Mouse (Mus musculus): Measurements from ENCODE around the gene S100a3. TPM values are rescaled to one million over a fixed set of nuclear protein-coding genes. Genes with fewer than 3 reads are reported as not detected.

S100a3 gene
- total RNA-seq (2015; ENCODE audit: low replicate concordance) (2.5 TPM in 1 of 2 replicates, not detected in the other), total RNA-seq (2017; ENCODE audit: low replicate concordance) (not detected in 2 replicates)

DNA sequence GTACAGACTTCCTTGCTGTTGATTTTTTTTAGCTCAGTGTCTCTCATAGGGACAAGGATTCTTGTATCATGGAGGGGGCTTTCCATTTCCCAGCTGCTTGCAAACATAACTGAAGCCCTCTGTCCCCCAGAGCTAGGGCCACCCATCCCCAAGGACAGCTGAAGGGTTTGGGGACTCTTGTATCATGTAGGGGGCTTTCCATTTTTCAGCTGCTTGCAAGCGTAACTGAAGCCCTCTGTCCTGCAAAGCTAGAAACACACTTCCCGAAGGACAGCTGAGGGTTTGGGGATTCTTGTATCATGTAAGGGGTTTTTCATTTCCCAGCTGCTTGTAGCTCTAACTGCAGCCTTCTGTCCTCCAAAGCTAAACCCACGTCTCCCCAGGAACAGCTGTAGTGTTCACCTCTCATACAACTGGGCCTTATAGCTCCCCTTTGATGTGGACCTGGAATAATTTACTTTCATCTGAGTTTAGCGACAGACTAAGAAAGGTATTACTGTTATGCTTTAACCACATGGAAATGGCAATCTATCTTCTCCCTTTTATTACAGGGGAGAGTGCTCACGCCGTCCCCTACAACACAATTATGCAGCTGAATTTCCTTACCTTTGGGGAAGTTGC, at the start of gene S100a3:
S100a3 (plus strand) TSS at position 571 of the 621 bp plus-strand sequence.
- 0 out of 2 replicates have a peak, but pooled peaks have one; percentile 44 for ATAC-seq (replicated peaks; ENCODE audit: low FRiP score, poor library complexity, severe bottlenecking)

DNA sequence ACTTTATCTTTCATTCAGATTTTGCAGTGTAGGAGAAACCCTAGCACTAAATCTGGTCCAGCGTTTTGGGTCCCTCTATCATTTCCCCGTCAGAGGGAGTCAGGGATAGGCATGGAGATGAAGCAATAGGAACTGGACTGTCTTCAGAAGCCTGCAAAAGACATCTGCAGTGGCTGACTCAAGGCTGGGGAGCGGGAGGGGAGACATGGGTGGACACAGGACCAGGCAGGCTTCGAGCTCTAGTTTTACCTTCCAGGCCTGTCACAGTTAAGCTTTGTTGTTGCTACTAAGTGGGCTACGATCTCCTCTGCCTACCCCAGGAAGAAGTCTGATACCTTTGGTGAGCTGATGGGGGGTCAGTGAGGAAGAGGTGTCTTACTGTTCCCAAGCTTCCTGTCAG, 48.1 kb upstream of the S100a3 start:
- no peak for ATAC-seq (replicated peaks; ENCODE audit: low FRiP score, poor library complexity, severe bottlenecking)

DNA sequence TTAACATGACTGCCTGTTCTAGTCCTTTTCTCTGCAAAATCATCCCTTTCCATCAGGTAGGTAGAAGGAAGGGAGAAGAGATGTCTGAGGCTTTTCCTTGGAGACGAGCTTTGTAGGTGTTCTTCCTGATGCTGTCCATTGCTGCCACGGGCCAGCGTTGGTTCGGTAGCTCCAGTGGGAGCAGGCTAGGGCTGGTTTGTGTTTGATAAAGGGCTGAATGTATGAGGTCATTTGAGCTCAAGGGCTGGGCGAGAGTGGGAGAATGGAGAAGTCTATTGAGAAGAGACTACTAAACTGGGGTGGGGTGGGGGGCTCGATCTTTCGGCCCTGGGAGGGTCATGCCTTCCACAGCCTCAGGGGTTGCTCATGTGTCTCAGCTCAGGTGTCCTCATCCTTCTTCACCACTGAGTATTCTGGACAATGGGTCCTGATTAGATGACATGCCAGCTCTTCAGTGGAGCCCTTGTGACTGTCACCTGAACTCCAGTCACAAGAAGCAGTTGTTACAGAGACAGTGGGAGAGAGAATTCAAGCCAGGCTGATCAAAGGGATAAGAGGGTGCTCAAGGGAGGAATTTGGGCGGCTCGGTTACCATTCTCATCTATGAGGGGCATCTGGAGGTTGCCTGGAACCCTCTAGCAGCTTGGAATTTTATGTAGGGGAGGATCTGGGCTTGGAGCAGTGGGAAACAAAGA, 47.3 kb upstream of the S100a3 start:
- no peak for ATAC-seq (replicated peaks; ENCODE audit: low FRiP score, poor library complexity, severe bottlenecking)

DNA sequence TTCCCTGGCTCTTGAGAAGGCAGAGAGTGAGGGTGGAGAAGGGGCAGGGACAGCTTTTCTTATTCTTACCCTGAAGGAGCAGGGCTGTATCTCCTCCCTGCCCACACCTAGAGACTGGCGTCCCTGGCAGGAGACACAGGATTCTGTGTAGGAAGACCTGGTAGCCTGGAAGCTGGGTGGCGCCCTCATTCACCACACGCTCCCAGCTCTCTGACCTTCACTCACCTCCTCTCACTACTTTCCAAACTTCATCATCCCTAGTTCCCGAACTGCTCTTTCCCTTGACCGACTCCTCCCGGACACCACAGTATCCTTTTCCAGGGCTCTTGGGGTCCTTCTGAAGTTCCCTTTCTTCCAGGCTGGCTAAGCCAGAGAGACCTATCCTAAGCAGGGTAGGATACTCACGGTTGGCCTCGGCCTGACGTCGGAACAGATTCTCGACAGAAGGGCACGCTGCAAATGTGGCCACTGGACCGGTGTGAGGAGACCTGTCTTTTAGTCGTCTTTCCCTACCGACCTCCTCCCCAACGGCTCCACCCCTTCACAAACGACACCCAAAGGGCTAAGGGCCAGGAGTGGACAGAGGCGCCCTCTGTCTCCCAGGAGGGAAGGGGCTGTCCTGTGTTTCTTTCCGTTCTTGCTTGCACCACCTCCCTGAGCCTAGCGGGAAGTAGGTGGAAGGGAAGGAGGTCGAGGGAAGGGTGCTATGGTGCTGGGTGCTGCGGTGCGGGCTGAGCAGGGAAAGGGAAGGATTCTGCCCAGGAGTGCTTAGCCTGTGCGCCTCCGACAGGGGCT, 46.4 kb upstream of the S100a3 start, which contains the start of the genes S100a1 and S100a13:
S100a1 (minus strand) TSS at position 597 of the 795 bp plus-strand sequence.
S100a13 (plus strand) TSS at position 640 of the 795 bp plus-strand sequence.
- peak; percentile 47 for ATAC-seq (replicated peaks; ENCODE audit: low FRiP score, poor library complexity, severe bottlenecking)

DNA sequence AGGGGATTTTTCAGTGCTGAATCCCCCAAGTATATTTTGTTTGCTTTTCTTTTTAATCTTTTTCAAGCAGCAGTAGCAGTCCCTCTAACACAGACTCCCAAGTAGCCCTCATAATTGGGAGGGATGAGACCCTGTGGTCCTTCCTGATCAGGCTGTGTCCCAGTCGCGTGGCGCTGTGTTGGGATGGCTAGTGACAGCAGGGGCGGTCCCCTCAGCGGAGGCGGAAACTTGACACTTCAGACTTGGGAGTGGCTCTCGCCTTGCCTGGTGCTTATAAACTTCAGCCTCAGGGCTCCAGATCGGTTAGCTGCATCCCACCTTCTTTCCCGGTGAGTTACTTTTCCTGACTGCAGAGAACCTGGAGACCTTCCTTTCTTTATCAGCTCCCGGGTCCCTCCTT, 45.7 kb upstream of the S100a3 start:
- peak; percentile 90 for ATAC-seq (replicated peaks; ENCODE audit: low FRiP score, poor library complexity, severe bottlenecking)

DNA sequence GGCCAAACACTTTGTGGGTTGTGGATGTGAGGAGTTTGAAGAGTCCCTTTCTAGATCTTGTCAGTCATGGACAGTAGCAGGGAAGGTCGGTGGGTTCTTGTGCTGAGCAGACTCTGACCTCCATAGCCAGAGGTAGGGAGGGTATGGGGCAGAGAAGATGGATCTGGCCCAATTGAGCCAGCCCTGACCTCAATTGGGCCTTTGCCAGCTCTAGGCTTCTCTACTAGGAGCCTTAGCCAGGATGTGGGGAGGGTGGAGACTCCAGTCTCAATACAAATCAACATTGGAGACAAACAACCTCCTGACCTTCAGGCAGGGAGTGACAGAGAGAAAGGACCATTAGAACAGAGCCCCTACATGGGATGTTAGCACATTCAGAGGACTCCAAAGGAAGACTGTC, 45.1 kb upstream of the S100a3 start:
- ATAC-seq (replicated peaks; ENCODE audit: low FRiP score, poor library complexity, severe bottlenecking), result peak; percentile 12; the same call in 1 of the 2 replicates

DNA sequence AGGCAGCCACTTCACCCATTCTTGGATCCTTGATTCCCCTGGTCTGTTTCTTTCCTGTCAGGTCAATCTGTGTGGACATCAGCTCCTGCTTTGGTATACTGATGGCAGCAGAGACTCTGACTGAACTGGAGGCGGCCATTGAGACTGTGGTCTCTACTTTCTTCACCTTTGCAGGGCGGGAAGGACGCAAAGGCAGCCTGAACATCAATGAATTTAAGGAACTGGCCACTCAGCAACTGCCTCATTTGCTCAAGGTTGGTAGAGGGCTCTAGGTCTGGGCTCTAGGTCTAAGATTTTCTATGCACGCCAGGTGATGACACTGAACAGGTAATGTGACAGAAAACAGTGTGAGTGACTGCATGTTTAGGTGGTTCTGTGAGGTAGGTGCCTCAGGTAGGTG, 44.6 kb upstream of the S100a3 start:
- ATAC-seq (replicated peaks; ENCODE audit: low FRiP score, poor library complexity, severe bottlenecking), result no peak

DNA sequence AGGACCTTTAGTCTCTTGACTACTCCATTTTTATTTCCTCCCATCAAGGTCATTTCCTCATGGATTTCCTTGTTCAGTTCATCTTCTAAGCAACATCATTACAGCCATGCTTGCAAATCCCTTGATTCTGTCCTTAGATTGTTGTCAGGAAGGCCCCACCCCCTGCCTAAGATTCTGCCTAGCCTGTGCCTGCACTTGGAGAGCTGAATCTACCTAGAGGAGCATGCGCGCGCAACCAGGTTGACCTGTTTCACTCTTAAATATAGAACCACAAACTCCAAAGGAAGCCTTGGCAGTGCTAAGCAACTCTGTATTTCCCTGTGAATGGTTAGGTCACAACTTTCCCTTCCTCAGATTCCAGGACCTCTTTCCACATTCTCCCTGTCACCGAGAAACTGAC, 42.7 kb upstream of the S100a3 start:
- ATAC-seq (replicated peaks; ENCODE audit: low FRiP score, poor library complexity, severe bottlenecking), result no peak

DNA sequence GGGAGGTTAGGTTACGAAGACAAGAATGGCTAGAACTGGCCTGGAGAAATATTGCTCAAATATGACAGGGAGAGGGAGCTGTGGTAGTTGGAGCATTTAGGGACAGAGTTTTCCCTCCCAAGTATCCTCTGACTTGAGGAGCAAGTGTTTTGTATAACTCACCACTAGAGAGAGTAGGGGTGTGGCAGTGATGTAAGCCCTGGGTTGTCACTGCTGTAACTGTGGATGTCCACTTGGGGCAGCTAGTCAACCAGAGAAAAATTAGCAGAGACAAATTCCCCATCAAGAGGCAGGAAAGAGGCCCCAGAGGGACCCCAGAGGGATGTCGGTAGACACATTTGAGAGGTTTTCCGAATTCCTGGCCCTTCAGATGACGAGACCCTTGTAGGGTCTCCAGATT, 35.0 kb upstream of the S100a3 start:
- ATAC-seq (replicated peaks; ENCODE audit: low FRiP score, poor library complexity, severe bottlenecking), result peak; percentile 81

DNA sequence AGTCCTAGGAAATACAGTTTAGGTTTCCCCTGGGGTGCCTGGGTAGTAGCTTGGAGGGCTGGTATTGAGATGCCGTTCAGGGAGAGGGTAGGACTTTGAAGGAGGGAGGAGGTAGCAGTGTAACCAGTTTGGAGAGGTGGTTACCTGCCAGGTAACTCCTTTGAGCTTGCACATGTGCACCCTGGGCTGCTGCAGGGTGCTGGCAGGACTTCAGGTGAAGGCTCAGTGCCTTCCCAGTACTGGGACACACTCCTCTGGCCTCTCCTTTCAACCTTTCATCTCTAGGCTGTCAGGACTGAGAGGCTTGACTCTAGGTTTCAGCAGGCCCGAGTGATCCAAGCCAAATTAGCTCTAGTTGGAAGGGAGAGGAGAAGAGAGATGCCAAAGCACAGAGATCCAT, 34.3 kb upstream of the S100a3 start:
- no peak for ATAC-seq (replicated peaks; ENCODE audit: low FRiP score, poor library complexity, severe bottlenecking)

DNA sequence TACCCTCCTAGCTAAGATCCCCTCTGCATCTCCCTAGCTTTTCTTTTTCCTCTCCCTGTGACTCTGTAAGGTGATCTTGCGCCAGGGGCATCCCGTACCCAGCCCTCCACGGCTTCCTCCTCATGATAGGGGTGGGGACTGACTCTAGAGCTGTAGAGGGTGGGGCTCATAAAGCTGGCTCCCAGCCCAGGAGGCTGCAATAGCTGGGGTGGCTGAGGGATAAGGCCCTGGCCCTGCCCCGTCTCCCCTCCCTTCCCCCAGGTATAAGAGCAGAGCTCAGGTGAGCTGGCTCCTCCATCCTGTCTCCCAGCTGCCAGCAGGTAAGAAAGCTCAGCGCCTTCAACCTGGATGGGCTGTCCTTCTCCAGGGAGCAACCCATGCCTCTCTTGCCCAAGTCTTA, 33.8 kb upstream of the S100a3 start, which contains the start of gene S100a14:
S100a14 (plus strand) TSS at position 277 of the 400 bp plus-strand sequence.
- ATAC-seq (replicated peaks; ENCODE audit: low FRiP score, poor library complexity, severe bottlenecking), result peak; percentile 60

DNA sequence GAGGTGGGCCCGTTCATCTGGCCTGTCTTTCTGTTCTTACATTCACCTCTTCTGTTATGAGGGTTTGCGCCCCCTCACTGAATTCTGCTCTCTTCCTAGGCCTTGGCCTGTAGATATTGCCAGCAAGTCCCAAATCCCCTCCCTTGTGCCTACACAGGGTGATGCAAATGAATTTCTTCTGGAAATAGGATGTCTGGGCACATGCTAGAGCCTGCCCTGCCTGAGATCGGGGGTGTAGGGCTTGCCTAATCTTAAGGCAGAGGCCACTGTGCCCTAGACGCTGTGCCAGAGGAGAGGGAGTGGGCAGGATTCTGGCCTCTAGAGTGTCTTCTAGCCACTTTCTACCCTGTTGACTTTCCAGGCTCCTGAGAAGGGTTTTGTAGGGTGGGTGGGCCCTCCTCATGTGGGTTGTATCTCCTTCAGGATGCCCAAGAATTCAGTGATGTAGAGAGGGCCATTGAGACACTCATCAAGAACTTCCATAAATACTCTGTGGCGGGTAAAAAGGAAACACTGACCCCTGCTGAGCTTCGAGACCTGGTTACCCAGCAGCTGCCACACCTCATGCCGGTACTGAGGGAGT, 33.0 kb upstream of the S100a3 start:
- no peak for ATAC-seq (replicated peaks; ENCODE audit: low FRiP score, poor library complexity, severe bottlenecking)

DNA sequence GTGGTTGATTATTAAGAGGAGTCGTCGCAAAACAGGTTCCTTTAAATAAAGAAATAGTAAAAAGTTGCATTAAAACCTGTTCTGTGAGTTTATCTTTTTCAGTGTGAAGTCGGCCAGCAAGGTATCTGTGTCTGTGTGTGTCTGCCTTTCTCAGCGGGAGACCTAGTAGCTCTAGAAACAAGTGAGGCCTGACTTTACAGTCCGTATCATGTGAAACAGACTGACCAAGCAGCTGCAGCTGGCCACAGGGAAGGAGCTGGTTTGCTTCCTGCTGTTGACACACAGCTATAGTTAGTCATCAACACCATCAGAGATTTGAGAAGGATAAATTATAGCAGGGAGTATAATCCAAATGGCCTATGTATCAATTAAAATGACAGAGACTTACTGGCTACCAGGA, 28.7 kb upstream of the S100a3 start:
- no peak for ATAC-seq (replicated peaks; ENCODE audit: low FRiP score, poor library complexity, severe bottlenecking)

DNA sequence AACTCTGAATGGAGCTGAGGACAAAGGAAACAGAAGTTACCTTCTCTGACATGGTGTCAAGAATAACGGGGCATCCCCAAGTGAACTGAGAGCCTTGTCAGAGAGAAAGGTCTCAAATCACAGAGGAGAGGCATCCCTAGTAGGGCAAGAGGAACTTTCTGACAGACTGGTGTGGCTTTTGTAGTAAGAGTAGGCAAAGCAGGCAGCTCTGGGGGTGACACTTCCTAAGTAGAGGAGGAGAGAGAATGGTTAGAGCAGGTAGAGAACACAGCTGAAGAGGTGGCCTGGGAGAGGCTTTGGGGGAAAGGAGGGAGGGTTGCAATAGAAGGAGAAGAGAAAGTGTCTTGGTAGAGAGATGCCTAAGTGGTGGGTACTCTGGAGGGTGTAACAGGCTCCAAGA, 24.9 kb upstream of the S100a3 start:
- no peak for ATAC-seq (replicated peaks; ENCODE audit: low FRiP score, poor library complexity, severe bottlenecking)

DNA sequence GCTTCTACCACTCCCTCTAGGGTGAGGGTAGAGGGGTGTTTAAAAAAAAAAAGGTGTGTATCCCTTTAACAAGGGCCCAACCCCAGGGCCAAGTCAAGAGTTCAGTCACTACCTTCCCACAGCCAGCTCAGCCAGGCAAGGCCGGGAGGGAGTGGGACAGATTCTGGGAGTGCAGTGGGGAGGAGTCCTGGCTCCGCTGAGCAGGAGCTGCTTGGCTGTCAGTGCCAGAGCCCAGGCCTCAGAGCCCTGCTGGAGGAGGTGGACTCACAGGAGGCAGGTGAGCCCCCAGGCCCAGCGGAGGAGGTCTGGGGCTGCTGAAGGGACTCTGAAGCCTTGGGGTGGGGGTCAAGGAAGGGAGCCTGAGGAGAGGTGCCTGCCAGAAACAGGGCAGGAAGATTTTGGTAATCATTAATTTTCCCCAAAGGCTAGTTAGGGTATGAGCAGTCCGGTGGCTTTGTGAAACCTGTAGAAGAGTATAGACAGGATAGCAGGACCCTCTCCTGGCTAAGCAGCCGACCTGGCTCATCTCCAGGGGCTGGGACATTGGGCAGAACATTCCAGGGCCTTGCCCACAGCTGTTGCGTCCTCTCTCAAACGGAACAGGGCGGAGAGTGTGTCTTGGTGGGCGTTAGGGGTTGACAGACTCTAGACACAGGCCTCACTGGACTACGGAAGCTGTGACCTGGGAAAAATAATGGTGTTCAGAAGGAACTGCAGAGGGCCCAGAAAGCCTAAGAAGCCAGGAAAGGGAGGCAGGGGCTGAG, 23.1 kb upstream of the S100a3 start, which contains the start of gene S100a16:
S100a16 (plus strand) TSS at position 114 of the 764 bp plus-strand sequence.
- no peak for ATAC-seq (replicated peaks; ENCODE audit: low FRiP score, poor library complexity, severe bottlenecking)

DNA sequence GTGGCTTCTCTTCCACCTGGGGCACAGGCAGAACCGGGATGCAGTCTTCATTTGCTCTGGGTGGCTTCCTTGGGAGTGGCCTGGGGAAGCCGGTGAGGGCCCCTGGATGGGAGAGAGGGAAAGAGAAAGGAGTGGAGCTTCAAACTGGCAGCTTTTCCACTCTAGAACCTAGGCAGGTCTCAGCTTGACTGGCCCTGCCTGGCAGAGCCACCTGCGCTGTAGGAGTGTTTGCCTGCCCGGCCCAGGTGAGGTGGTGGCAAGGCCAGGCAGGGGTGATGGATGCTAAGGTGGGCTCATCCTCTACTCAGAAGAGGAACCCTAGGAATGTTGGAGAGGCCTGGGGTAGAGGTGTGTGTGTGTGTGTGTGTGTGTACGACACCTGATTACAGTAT, 22.5 kb upstream of the S100a3 start:
- no peak for ATAC-seq (replicated peaks; ENCODE audit: low FRiP score, poor library complexity, severe bottlenecking)

DNA sequence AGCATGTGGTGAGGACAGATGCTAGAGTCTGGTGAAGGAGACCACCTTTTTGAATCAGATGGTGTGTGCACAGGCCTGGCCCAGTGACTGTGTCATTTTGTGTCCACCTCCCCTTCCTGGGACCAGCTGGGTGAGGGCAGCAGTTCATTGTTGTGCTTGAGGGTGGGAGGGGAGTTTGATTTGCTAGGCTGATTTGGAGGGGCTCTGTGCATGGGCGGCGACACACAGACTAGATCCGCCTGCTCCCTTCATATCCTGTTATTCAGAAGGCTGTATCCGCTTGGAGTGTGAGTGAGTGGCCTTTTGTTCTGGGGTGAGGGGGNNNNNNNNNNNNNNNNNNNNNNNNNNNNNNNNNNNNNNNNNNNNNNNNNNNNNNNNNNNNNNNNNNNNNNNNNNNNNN, 19.5 kb upstream of the S100a3 start:
- no peak for ATAC-seq (replicated peaks; ENCODE audit: low FRiP score, poor library complexity, severe bottlenecking)

DNA sequence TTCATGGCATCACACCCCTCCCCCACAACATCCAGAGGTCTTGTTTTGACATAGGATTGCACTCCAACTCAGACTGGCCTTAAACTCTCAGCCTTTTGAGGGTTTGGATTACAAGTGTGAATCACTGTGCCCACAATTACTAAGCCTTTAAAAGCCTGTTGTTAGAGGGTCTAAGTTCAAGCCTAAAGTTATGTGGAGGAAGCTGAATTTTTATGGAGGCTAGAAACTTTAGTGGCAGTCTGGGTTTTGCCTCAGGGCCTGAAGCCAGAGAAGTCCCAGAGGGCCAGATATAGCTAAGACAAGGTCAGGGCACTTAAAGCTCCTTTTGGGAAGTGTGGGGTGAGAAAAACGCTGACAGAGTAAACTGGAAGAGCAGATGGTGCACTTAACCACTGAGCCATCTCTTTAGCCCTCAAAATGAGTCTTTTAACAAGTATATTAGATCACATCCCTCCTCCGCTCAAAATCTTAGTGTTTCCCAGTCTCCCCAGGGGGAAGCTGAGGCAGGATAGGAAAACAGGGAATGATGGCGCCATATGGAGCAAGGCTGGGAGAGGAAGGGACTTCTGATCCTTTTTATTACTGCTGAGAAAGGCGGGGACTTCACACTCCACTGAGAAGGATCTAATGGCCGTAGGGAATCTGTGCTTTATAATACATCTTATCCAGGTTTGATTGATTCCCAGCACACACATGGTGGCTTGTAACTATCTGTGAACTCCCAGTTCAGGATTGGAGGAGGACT, 10.5 kb upstream of the S100a3 start:
- no peak for ATAC-seq (replicated peaks; ENCODE audit: low FRiP score, poor library complexity, severe bottlenecking)

DNA sequence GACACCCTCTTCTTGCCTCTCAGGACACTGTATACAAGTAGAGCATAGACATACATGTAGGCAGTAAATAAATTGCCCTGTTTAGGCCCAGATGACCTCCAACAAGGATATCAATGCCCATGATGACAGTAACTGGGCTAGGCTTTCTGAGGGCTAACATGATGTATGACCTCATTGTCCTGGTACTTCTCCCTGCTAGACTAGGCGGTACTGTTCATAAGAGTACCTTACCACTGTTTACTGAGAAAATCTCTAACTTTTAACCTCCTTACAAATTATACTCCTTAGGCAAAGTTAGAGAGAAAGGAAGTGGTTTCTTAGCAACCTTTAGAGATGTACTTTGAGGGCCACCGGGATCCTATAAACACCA, 10.0 kb upstream of the S100a3 start:
- no peak for ATAC-seq (replicated peaks; ENCODE audit: low FRiP score, poor library complexity, severe bottlenecking)

All from erythroblast, adult 5-6 weeks (primary cell).